Mouse (Mus musculus): ENCODE results near the gene Csn1s2a.
"Not testable (repeated sequence)": the region's sequence is repeated elsewhere in the genome, so short reads cannot be mapped to it uniquely, and the experiment has no call there.

Gene Csn1s2a

DNA sequence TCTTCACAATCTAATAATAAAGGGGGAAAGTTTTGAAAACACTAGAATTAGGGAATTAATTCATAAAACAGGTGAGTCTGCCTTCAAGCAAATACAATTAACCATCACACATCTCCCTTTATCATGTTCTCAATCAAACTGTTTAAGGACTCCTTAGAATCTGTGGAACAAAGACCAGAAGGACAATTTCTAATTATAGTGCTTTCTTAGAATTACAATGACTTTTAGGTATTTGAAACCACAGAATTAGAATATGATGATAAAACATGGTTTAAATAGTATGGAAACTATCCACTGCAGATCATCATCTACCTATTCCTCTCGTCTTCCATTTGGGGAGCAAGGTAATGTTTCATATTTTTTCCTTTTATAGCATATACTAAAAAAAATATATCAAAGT, at the start of gene Csn1s2a:
Csn1s2a (plus strand) TSS at position 301 of the 400 bp plus-strand sequence.
- DNase-seq: no peak

DNA sequence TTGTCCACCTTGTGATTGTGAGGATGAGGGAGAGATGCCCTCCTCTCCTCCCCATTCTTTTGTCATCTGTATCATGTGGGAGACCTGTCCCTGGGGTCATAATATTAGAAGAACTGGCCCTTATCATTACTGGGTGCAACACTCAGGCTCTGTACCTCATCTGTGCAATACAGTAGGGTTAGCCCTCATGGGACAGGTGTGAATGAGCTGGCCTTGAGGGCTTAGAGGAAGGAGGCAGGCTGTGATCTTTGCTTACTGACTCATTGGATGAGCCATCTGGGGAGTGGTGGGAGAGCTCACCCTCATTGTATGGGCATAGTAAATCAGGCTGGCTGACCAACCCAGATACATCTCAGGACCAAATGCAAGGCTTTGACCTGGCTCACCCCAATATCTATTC, 39.5 kb upstream of the Csn1s2a start:
- DNase-seq: no peak

- no peak for DNase-seq
Observed at GRCm38 (mm10) chr5:87753471-87753870, 20.9 kb upstream of the Csn1s2a start.

- no peak for DNase-seq
Observed at GRCm38 (mm10) chr5:87764546-87764945, 9.8 kb upstream of the Csn1s2a start.

- not testable (repeated sequence) for DNase-seq
Observed at GRCm38 (mm10) chr5:87772151-87772550, 2.2 kb upstream of the Csn1s2a start.

GRCm38 (mm10) chr5:87782731-87783130, 8.4 kb downstream of the Csn1s2a start:
- no peak for DNase-seq

GRCm38 (mm10) chr5:87807782-87808181, 33.4 kb downstream of the Csn1s2a start, which contains the start of gene Csn1s2b:
Gene Csn1s2b, plus strand, starts transcription at chr5:87808082.
- no peak for DNase-seq

- no peak for DNase-seq
Observed at GRCm38 (mm10) chr5:87809253-87809652, 34.9 kb downstream of the Csn1s2a start.

- DNase-seq: no peak
Observed at GRCm38 (mm10) chr5:87825386-87825785, 51.0 kb downstream of the Csn1s2a start, which contains the start of gene Prr27. Gene Prr27, plus strand, starts transcription at chr5:87825686.

All from kidney, postnatal 25 days (tissue).